Mouse (Mus musculus) forebrain, embryonic 15.5 days (tissue): ENCODE data around the gene Slc44a1. TPM values are rescaled to one million over a fixed set of nuclear protein-coding genes. Genes with fewer than 3 reads are reported as not detected.

Source experiments
- ATAC-seq: fragments of 200-750 bp; cut with Nextera tagmentation; replicated peaks from 2 replicates; pipeline ENCODE4 v1.8.0; 2017; ENCODE audit warnings: mild to moderate bottlenecking, moderate TSS enrichment, moderate library complexity
- H3K27ac ChIP-seq: fragments of 300-500 bp; sonication (generic); replicated peaks from 2 replicates; pipeline ENCODE4 v1.5.1; 2015; ENCODE audit warnings: mild to moderate bottlenecking, inconsistent platforms
- H3K27me3 ChIP-seq: fragments of 300-500 bp; sonication (generic); 2 replicates; pipeline ENCODE4 v1.6.1; 2015; ENCODE audit warnings: inconsistent platforms
- H3K36me3 ChIP-seq: fragments of 300-500 bp; sonication (generic); 2 replicates; pipeline ENCODE4 v1.6.1; 2015; ENCODE audit warnings: mild to moderate bottlenecking, inconsistent platforms
- H3K4me1 ChIP-seq: fragments of 300-500 bp; sonication (generic); 2 replicates; pipeline ENCODE4 v1.6.1; 2015; ENCODE audit warnings: inconsistent platforms
- H3K4me2 ChIP-seq: fragments of 300-500 bp; sonication (generic); replicated peaks from 2 replicates; pipeline ENCODE4 v1.6.1; 2015; ENCODE audit warnings: mild to moderate bottlenecking, inconsistent platforms
- H3K4me3 ChIP-seq: fragments of 300-500 bp; sonication (generic); 2 replicates; pipeline ENCODE4 v1.5.1; 2015; ENCODE audit warnings: mild to moderate bottlenecking, inconsistent platforms
- H3K9ac ChIP-seq: fragments of 300-500 bp; sonication (generic); replicated peaks from 2 replicates; pipeline ENCODE4 v1.6.1; 2015; ENCODE audit warnings: mild to moderate bottlenecking, inconsistent platforms
- H3K9me3 ChIP-seq: fragments of 300-500 bp; sonication (generic); 2 replicates; pipeline ENCODE4 v1.6.1; 2016; ENCODE audit warnings: inconsistent platforms
- WGBS: fragments of 180-500 bp; shearing (Covaris S2); methylation state at CpG from one replicate; pipeline ENCODE4 v1.1.7; 2015; ENCODE audit warnings: mixed read lengths; 5-methylcytosine and 5-hydroxymethylcytosine counted together
- polyA plus RNA-seq: library from polyadenylated mRNA; unstranded; fragments of >200 nt; fragmentation: Nextera tagmentation; extraction: Ambion mirVana; gene quantifications from 2 replicates; pipeline ENCODE4 v1.2.1, GENCODE M21; 2015

Slc44a1 gene
- polyA plus RNA-seq, 1 experiment from 2014 or later: 15.8 TPM

DNA sequence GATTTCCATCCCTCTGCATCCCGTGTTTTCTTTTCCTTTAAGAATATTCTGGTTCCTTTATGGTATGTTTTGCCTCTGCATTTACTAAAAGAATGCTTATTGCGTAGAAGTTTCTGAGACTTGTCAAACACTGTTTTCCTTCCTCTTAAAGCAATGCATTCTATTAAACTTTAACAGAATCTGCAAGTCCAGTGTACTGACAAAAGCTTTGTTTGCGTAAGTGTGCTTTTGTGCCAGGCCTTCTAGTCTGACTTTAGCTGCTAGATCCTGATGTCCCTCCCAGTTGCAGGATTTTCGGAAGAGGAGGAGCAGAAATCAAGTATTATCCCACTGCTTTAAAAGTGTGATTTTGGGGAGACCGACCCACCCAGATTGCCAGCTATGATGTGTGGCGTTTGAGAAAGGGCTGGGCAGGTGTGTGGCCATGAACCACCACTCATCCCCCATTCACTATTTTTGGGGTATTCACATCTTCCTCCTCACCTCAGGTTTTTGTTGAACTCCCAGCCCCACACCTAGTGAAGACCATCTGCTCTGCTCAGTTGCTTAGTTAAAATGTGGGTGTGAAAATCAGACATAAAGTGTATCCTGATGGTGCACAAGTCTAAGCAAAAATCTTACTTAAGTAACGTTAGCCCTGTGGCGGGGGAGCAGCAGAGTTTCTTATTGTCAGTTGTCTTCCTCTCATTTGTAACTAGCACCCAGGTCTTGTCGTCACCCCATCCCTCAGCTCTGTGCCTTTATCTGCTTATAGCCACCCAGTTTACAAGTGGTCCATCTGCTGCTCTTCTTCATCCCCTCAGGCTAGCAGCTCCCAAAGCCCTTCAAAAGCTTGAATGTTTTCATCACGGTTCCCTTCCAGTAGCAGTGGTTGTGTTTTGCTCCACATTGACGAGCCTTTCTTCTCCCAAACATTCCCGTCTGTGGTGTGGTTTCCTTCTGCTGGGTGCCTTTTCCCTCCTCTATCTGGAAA lies 47.3 kb downstream of the Slc44a1 start:
- Histone ChIP-seq H3K27ac (peak overlapping the region; percentile 77), H3K4me1 (peaks cover 28% of the 10 kb centered on the region), H3K27me3 (no peaks in the 10 kb centered on the region), H3K36me3 (no peaks in the 10 kb centered on the region), H3K9me3 (no peaks in the 10 kb centered on the region), H3K4me3 (no peak overlapping the region), H3K9ac (no peak overlapping the region), H3K4me2 (no peak overlapping the region)
- 60% methylated on average over 12 of the region's 12 CpGs for WGBS
- ATAC-seq: 0 out of 2 replicates have a peak, but pooled peaks have one; percentile 35

DNA sequence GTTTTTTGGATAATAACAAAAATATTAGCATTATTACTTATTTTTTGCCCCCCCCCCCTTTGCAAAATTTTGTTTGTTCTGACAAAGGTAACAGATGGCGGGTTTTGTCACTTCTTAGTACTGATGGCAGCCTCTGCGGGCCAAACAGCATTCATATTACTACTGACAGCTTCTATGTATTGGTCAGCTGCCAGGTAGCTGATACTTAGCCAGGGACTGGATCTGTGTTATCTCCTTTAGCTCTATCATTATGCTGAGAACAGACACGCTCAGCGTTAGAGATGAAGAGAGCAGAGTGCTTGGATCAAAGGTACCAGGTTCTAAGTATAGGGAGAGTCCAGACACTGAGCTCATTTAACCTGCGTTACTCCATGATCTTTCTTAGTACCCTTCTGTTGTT lies 48.6 kb downstream of the Slc44a1 start:
- Histone ChIP-seq H3K4me1 (peaks cover 28% of the 10 kb centered on the region), H3K27ac (peak overlapping the region; percentile 58), H3K4me2 (no peak overlapping the region), H3K27me3 (no peaks in the 10 kb centered on the region), H3K9me3 (no peaks in the 10 kb centered on the region), H3K9ac (no peak overlapping the region), H3K4me3 (no peak overlapping the region), H3K36me3 (no peaks in the 10 kb centered on the region)
- ATAC-seq: peak; percentile 82
- WGBS: 71% methylated on average over 5 of the region's 5 CpGs

DNA sequence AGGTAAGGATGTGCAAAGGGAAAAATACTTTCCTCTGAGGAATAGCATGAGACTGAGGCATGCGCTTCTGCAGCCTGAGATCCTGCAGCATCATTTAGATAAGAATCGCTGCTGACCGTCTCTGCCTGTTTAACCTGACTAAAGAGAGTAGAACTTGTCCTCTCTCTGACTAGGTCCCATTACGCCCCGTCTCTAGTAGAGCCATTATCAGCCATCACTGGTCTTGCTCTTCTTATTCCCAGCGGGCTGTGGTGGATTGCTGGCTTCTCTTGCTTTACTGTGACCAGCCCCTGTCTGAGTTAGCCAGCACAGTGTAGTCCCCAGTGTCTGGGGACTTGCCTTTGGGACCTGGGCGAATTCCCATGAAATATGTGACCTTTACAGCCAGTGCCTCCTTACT lies 50.2 kb downstream of the Slc44a1 start:
- no peak overlapping the region for H3K4me2 ChIP-seq
- H3K4me1 ChIP-seq: peaks cover 28% of the 10 kb centered on the region
- H3K9me3 ChIP-seq: no peaks in the 10 kb centered on the region
- ATAC-seq: no peak
- H3K9ac ChIP-seq: no peak overlapping the region
- no peak overlapping the region for H3K4me3 ChIP-seq
- H3K36me3 ChIP-seq: no peaks in the 10 kb centered on the region
- 94% methylated on average over 7 of the region's 7 CpGs for WGBS
- no peak overlapping the region for H3K27ac ChIP-seq
- H3K27me3 ChIP-seq: no peaks in the 10 kb centered on the region

DNA sequence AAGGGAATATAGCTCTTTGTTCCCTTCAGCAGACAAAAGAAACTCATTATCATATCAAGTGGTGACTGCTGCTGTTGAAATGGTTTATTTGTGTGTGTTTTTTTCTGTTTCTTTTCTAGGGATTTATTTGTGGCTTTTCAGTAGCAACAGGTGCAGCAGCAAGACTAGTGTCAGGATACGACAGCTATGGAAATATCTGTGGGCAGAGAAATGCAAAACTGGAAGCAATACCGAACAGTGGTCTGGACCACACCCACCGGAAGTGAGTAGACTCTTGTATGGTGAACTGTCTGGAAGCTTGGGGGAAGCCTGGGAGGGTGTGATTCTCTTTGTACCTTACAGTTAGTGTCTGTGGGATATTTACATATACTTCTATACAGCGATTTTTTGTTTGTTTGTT lies 51.1 kb downstream of the Slc44a1 start:
- H3K36me3 ChIP-seq: no peaks in the 10 kb centered on the region
- H3K9me3 ChIP-seq: no peaks in the 10 kb centered on the region
- H3K27me3 ChIP-seq: no peaks in the 10 kb centered on the region
- WGBS: 31% methylated on average over 4 of the region's 4 CpGs
- H3K4me2 ChIP-seq: no peak overlapping the region
- H3K27ac ChIP-seq: no peak overlapping the region
- H3K4me1 ChIP-seq: peaks cover 24% of the 10 kb centered on the region
- ATAC-seq: no peak
- H3K4me3 ChIP-seq: no peak overlapping the region
- H3K9ac ChIP-seq: no peak overlapping the region

DNA sequence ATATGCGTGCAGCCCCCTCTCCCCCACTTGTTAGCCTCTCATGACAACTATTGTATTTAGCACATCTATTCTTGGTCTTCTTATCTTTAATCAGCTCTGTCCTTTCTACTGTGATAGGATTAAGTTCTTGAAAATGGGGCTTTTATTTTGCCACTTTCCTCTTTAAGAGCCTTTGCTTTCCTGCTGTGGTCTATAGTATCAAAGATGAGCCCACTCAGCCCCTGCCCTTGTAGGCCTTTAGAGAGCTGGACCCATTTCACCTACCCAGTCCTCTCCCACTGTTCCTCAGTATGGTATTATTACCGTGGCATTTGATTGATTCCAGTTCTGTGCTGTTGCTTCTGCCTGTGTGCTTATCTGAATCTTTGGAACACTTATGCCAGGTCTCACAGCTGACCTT lies 55.4 kb downstream of the Slc44a1 start:
- no peak overlapping the region for H3K4me3 ChIP-seq
- H3K4me1 ChIP-seq: peaks cover 8% of the 10 kb centered on the region
- H3K27ac ChIP-seq: no peak overlapping the region
- no peaks in the 10 kb centered on the region for H3K9me3 ChIP-seq
- 11% methylated on average over 2 of the region's 2 CpGs for WGBS
- H3K4me2 ChIP-seq: no peak overlapping the region
- ATAC-seq: no peak
- no peaks in the 10 kb centered on the region for H3K36me3 ChIP-seq
- H3K9ac ChIP-seq: no peak overlapping the region
- no peaks in the 10 kb centered on the region for H3K27me3 ChIP-seq

DNA sequence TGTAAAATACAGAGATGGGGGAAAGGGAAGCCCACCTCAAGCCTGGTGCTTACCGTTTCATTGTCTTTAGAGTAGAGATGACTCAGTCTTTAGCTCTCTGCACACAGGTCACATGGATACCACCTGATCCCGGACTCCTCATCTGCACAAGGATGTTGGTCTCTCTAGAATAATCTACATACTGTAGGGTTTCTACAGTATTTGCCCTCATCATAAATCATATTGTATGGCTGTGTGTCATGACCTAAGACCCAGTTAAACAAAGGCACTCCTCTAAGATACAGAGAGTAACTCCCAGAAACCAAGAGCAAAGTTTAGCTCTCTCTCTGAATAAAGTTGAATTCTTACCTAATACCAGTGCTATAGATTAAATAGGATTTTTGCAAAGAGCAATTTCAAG lies 62.6 kb downstream of the Slc44a1 start:
- 94% methylated on average over 2 of the region's 2 CpGs for WGBS
- no peak overlapping the region for H3K27ac ChIP-seq
- no peak overlapping the region for H3K4me2 ChIP-seq
- no peak overlapping the region for H3K4me3 ChIP-seq
- no peaks in the 10 kb centered on the region for H3K4me1 ChIP-seq
- no peaks in the 10 kb centered on the region for H3K36me3 ChIP-seq
- no peaks in the 10 kb centered on the region for H3K27me3 ChIP-seq
- H3K9me3 ChIP-seq: no peaks in the 10 kb centered on the region
- no peak overlapping the region for H3K9ac ChIP-seq
- no peak for ATAC-seq

DNA sequence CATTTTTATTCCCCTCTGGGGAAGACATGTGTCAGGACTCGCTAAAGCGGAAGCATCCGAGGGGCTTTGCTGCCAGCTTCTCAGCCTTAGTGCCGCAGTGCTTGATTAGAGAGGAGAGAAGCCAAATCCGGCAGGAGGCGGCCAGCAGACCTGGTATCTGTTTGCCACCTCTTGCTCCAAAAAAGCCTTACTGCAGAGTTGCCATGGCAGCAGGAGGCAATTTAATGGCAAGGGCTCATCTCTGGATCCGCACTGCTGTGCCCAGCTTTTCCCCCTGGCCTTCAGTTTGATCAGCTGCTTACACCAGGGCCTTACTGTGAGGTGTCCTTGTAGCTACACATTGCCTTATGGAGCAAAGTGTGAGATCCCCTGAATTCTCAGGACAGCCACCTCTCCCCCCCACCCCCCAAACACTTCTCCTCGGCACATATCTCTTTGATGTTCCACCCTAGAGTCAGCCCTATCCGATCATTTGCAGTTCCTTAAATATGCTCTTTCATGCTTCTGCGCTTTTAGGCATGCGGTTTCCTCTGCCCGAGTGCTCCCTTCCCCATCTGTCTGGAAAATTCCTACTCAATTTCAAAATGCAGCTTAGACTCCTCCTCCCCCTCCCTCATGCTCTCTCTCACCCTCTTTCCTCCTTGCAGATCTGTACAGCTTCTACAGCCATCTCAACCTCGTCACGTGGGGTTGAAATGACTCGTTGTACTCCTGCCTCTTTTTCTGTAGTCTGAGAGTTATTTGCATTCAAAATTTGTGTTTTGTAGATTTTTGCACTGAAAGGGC lies 72.1 kb downstream of the Slc44a1 start:
- no peak overlapping the region; the same call in 1 of the 2 replicates for H3K9ac ChIP-seq
- peak overlapping the region; percentile 93 for H3K27ac ChIP-seq
- WGBS: 23% methylated on average over 15 of the region's 15 CpGs
- H3K9me3 ChIP-seq: no peaks in the 10 kb centered on the region
- peaks cover 44% of the 10 kb centered on the region for H3K4me1 ChIP-seq
- H3K4me2 ChIP-seq: peak overlapping the region; percentile 28
- no peaks in the 10 kb centered on the region for H3K27me3 ChIP-seq
- H3K36me3 ChIP-seq: no peaks in the 10 kb centered on the region
- H3K4me3 ChIP-seq: no peak overlapping the region
- peak; percentile 81 for ATAC-seq

DNA sequence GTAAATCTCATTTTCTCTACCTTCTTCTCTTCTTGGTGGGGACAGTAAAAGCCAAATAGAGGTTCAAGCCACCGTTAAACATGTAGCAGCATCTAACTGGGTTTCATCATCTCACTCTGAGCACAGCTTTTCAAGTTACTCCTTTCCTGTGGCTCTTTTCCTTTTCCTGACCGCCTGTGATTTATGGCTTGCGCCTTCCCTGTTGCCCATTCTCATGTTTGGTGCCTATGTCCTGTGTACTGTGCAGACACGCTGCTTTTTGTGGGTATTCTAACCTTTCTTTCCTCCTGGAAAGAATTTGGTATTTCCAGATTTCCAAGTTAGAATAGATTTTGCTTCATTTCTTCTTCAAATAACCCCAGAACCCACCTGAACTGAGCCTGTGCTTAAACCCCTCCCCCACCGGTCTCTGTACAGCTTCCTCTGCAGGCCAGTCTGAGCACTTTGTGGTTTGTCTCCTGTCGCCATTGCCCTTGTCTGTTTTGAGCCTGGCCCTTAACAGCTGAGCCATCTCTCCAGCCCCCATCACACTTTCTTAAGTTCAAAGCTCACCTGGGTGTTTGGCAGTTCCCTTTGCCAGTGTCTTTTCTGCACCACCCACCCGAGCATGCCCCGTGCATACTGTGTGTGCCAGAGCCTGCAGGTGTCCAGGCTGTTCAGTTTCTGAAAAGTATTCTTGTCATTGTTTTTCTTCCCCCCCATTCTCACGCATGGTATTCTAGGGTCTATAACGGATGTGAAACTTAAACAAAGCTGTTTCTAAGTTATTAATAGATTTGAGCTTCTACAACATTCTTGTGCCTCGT lies 73.3 kb downstream of the Slc44a1 start:
- H3K27me3 ChIP-seq: no peaks in the 10 kb centered on the region
- no peak overlapping the region for H3K4me3 ChIP-seq
- H3K4me2 ChIP-seq: no peak overlapping the region
- no peak overlapping the region for H3K9ac ChIP-seq
- no peaks in the 10 kb centered on the region for H3K9me3 ChIP-seq
- H3K27ac ChIP-seq: peak overlapping the region; percentile 93
- H3K4me1 ChIP-seq: peaks cover 44% of the 10 kb centered on the region
- 71% methylated on average over 11 of the region's 11 CpGs for WGBS
- no peaks in the 10 kb centered on the region for H3K36me3 ChIP-seq
- no peak for ATAC-seq

DNA sequence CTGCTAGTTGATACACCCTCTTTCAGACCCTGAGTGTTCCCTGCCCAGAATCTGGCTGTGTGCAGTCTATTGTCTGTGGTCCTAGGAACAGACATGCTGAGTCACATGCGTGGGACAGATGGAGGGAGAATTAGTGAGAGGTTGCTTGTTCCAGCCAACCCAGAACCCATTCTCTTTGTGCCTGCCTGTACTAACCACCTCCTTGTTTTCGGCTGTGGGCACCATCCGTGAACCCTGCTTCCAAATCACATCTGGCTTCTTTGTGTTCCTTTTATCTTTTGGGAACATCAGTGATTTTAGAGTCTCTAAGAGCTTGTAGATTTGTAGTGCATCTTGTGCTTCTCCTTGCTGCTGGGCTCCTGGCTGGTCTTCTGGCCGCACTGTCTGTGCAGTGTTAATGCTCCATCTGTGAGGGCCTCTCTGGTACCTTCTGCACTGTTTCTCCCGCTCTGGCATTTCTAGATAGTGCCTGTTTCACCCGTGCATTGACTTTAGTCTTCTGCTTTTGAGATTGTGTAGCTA lies 75.9 kb downstream of the Slc44a1 start:
- H3K4me1 ChIP-seq: peaks cover 44% of the 10 kb centered on the region
- H3K4me2 ChIP-seq: no peak overlapping the region
- ATAC-seq: peak; percentile 34; the same call in 1 of the 2 replicates
- no peaks in the 10 kb centered on the region for H3K27me3 ChIP-seq
- H3K4me3 ChIP-seq: no peak overlapping the region
- H3K36me3 ChIP-seq: no peaks in the 10 kb centered on the region
- no peaks in the 10 kb centered on the region for H3K9me3 ChIP-seq
- peak overlapping the region; percentile 53 for H3K27ac ChIP-seq
- H3K9ac ChIP-seq: no peak overlapping the region
- WGBS: 63% methylated on average over 6 of the region's 6 CpGs

DNA sequence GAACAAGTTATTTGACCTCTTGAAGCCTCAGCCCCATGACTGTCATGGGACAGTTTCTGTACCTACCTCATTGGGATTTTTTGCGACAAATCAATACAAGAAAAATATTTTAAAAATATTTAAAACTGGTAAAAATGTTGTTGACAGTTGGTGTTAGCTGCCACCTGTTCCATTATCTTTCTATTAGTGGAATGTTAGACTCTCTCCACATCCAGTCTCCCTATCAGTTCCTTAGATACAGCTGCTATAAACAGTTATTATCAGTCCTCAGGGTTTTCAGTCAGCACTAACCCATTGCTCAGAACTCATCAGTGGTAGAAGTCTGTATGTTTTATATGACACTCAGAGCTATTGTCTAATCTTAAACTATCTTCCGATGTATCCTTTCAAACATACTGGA lies 79.2 kb downstream of the Slc44a1 start:
- no peaks in the 10 kb centered on the region for H3K36me3 ChIP-seq
- H3K9me3 ChIP-seq: no peaks in the 10 kb centered on the region
- WGBS: over 99% methylated on average over 2 of the region's 2 CpGs
- peaks cover 14% of the 10 kb centered on the region for H3K4me1 ChIP-seq
- no peak overlapping the region for H3K9ac ChIP-seq
- H3K4me3 ChIP-seq: no peak overlapping the region
- no peaks in the 10 kb centered on the region for H3K27me3 ChIP-seq
- no peak overlapping the region for H3K4me2 ChIP-seq
- ATAC-seq: no peak
- H3K27ac ChIP-seq: no peak overlapping the region

DNA sequence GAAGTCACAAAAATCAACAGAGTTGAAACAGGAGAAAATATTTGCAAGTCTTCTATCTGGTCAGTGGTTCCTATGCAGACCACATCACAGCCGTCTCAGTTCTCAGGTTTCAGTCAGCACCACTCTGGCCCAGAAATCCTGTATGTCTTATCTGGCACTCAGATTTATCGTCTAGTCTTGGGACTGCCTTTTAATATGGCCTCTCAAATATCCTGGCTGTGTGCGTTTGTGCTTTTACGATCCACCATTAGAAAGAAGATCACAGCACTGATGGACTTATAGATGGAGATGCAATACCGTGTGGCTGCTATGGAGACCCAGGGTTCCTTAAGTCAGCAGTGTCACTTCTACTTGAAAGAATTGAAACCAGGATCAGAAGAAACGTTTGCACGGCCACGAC lies 80.8 kb downstream of the Slc44a1 start:
- WGBS: 90% methylated on average over 8 of the region's 8 CpGs
- H3K9me3 ChIP-seq: no peaks in the 10 kb centered on the region
- no peaks in the 10 kb centered on the region for H3K36me3 ChIP-seq
- H3K4me3 ChIP-seq: no peak overlapping the region
- no peak overlapping the region for H3K4me2 ChIP-seq
- H3K27ac ChIP-seq: no peak overlapping the region
- peaks cover 9% of the 10 kb centered on the region for H3K4me1 ChIP-seq
- no peak overlapping the region for H3K9ac ChIP-seq
- no peak for ATAC-seq
- H3K27me3 ChIP-seq: no peaks in the 10 kb centered on the region
